Mouse (Mus musculus): ENCODE measurements around the gene Itga4. TPM values are rescaled to one million over a fixed set of nuclear protein-coding genes. Genes with fewer than 3 reads are reported as not detected.

Gene Itga4
- total and polyA plus RNA-seq, 3 experiments: 22.7 to 97.5 (median 48.9) TPM

DNA sequence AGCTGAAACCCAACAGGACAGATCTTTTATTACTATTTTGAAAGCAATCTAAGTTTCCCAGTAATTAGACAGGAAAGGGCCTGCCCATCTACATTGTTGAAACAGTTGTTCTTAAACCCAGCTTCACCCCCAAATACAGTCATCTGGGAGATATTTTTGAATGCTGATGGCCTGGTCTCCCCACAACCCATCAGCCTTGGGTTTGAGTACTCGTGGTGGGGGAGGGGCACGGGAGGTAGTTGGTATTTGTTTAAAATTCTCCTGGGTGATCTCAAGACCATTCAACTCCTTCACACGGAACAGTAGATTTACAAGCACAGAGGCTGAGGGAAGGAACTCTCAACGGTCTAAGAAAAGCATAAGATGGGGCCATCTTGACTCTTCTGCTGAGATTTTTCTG is 13.6 kb downstream of the Itga4 start:
- no peak for DNase-seq (ENCODE audit: low read depth, low spot score)
- no peak overlapping the region for H3K9ac ChIP-seq (ENCODE audit: control insufficient read depth, low read depth, low read length, poor library complexity, severe bottlenecking)
- H3K9me3 ChIP-seq (replicated peaks; ENCODE audit: insufficient read depth, low read length): no peaks in the 10 kb centered on the region
- no peaks in the 10 kb centered on the region for H3K27me3 ChIP-seq (ENCODE audit: control insufficient read depth in 1 of 2, insufficient read depth in 2 of 2, low read length in 2 of 2)
- H3K27ac ChIP-seq (ENCODE audit: control insufficient read depth, low read depth, low read length): peak overlapping the region; percentile 69
- peaks cover 39 to 74% of the 10 kb centered on the region in 2 experiments for H3K36me3 ChIP-seq (ENCODE audit: control insufficient read depth in 1 of 2, insufficient read depth in 2 of 2, low read length in 2 of 2)
- peaks cover 32 to 38% of the 10 kb centered on the region in 2 experiments for H3K4me1 ChIP-seq (ENCODE audit: control insufficient read depth in 1 of 2, insufficient read depth in 2 of 2, low read length in 2 of 2)
- no peak for TF ChIP-seq SIN3A (IDR thresholded peaks at IDR 0.05; ENCODE audit: low read length)
- no peak overlapping the region for H3K4me3 ChIP-seq (ENCODE audit: control insufficient read depth in 1 of 2, insufficient read depth in 1 of 2, low read depth in 2 of 2, low read length in 2 of 2)
- peaks cover 30% of the 10 kb centered on the region for H3K79me2 ChIP-seq (ENCODE audit: control insufficient read depth, insufficient read depth, low read length, poor library complexity)

GRCm38 (mm10) chr2:79270034-79270535 is 14.9 kb downstream of the Itga4 start:
- Histone ChIP-seq H3K36me3 (ENCODE audit: control insufficient read depth in 1 of 2, insufficient read depth in 2 of 2, low read length in 2 of 2) (peaks cover 45 to 68% of the 10 kb centered on the region in 2 experiments), H3K79me2 (ENCODE audit: control insufficient read depth, insufficient read depth, low read length, poor library complexity) (peaks cover 25% of the 10 kb centered on the region), H3K4me3 (ENCODE audit: control insufficient read depth in 1 of 2, insufficient read depth in 1 of 2, low read depth in 2 of 2, low read length in 2 of 2) (peak overlapping the region in 1 of 2 experiments; percentile 7; a peak in 2 of 4 replicates), H3K27ac (ENCODE audit: control insufficient read depth, low read depth, low read length) (peak overlapping the region; percentile 99), H3K27me3 (ENCODE audit: control insufficient read depth in 1 of 2, insufficient read depth in 2 of 2, low read length in 2 of 2) (no peaks in the 10 kb centered on the region), H3K4me1 (ENCODE audit: control insufficient read depth in 1 of 2, insufficient read depth in 2 of 2, low read length in 2 of 2) (peaks cover 32 to 38% of the 10 kb centered on the region in 2 experiments), H3K9ac (ENCODE audit: control insufficient read depth, low read depth, low read length, poor library complexity, severe bottlenecking) (peak overlapping the region; percentile 57), H3K9me3 (replicated peaks; ENCODE audit: insufficient read depth, low read length) (no peaks in the 10 kb centered on the region)
- peak; percentile 94 for DNase-seq (ENCODE audit: low read depth, low spot score)
- no peak for TF ChIP-seq SMC3 (IDR thresholded peaks at IDR 0.05; ENCODE audit: low read depth, low read length)
- peak; percentile 46; the same call in 1 of the 2 replicates for TF ChIP-seq ELF1 (IDR thresholded peaks at IDR 0.05; ENCODE audit: low read depth, low read length)
- no peak for TF ChIP-seq E2F4 (IDR thresholded peaks at IDR 0.05; ENCODE audit: borderline replicate concordance, low read depth, low read length)
- peak; percentile 78 for TF ChIP-seq MYC (IDR thresholded peaks at IDR 0.05; ENCODE audit: low read depth, low read length)
- TF ChIP-seq JUND (IDR thresholded peaks at IDR 0.05; ENCODE audit: low read depth, low read length): peak; percentile 65
- TF ChIP-seq SIN3A (IDR thresholded peaks at IDR 0.05; ENCODE audit: low read length): peak; percentile 96
- TF ChIP-seq EP300 (IDR thresholded peaks at IDR 0.05; ENCODE audit: low read depth in 1 of 2, low read length in 2 of 2): peak; percentile 100
- TF ChIP-seq POLR2AphosphoS2 (IDR thresholded peaks at IDR 0.05; ENCODE audit: low read length): peak; percentile 77; the same call in 1 of the 2 replicates
- TF ChIP-seq GATA1 (IDR thresholded peaks at IDR 0.05; ENCODE audit: low read depth, low read length): peak; percentile 100
- TF ChIP-seq TBP (IDR thresholded peaks at IDR 0.05; ENCODE audit: low read depth, low read length): peak; percentile 67
- peak; percentile 53; the same call in 1 of the 2 replicates for TF ChIP-seq CHD2 (IDR thresholded peaks at IDR 0.05; ENCODE audit: low read length)
- peak; percentile 72; the same call in 1 of the 2 replicates for TF ChIP-seq MAZ (IDR thresholded peaks at IDR 0.05; ENCODE audit: low read depth, low read length)
- TF ChIP-seq CHD1 (IDR thresholded peaks at IDR 0.05; ENCODE audit: low read depth, low read length): no peak
- TF ChIP-seq CTCF (IDR thresholded peaks at IDR 0.05 in 2 of 3, conservative IDR thresholded peaks at IDR 0.05 in 1 of 3; ENCODE audit: control insufficient read depth in 1 of 3, insufficient read depth in 1 of 3, low read depth in 2 of 3, low read length in 3 of 3, poor library complexity in 1 of 3, severe bottlenecking in 1 of 3): no peak
- TF ChIP-seq BHLHE40 (IDR thresholded peaks at IDR 0.05; ENCODE audit: borderline replicate concordance, low read depth, low read length): no peak; the same call in 1 of the 2 replicates
- peak in 1 of 2 experiments; percentile 55; a peak in 1 of 4 replicates for TF ChIP-seq POLR2A (IDR thresholded peaks at IDR 0.05; ENCODE audit: control insufficient read depth in 1 of 2, insufficient read depth in 1 of 2, low read depth in 1 of 2, low read length in 2 of 2, poor library complexity in 1 of 2)
- TF ChIP-seq HCFC1 (IDR thresholded peaks at IDR 0.05; ENCODE audit: low read depth, low read length): peak; percentile 41; the same call in 1 of the 2 replicates
- TF ChIP-seq ZMIZ1 (IDR thresholded peaks at IDR 0.05; ENCODE audit: low read depth, low read length): peak; percentile 72; the same call in 1 of the 2 replicates
- peak; percentile 89 for TF ChIP-seq RCOR1 (IDR thresholded peaks at IDR 0.05; ENCODE audit: low read depth, low read length)
- TF ChIP-seq MAX (IDR thresholded peaks at IDR 0.05; ENCODE audit: low read length): 0 out of 2 replicates have a peak, but pooled peaks have one; percentile 46
- TF ChIP-seq USF2 (IDR thresholded peaks at IDR 0.05; ENCODE audit: borderline replicate concordance in 1 of 2, insufficient read depth in 1 of 2, low read depth in 1 of 2, low read length in 2 of 2): no peak
- no peak for TF ChIP-seq POLR2AphosphoS5 (IDR thresholded peaks at IDR 0.05; ENCODE audit: borderline replicate concordance, low read depth, low read length)
- TF ChIP-seq GABPA (IDR thresholded peaks at IDR 0.05; ENCODE audit: low read depth, low read length): no peak
- TF ChIP-seq MAFK (IDR thresholded peaks at IDR 0.05; ENCODE audit: borderline replicate concordance, low read depth, low read length): no peak
- TF ChIP-seq MXI1 (IDR thresholded peaks at IDR 0.05; ENCODE audit: low read depth, low read length): peak; percentile 67
- TF ChIP-seq ZKSCAN1 (IDR thresholded peaks at IDR 0.05; ENCODE audit: low read depth, low read length): no peak
- peak; percentile 99 for TF ChIP-seq MYB (IDR thresholded peaks at IDR 0.05; ENCODE audit: low read depth, low read length)
- no peak for TF ChIP-seq RAD21 (IDR thresholded peaks at IDR 0.05; ENCODE audit: low read depth, low read length)
- TF ChIP-seq ETS1 (IDR thresholded peaks at IDR 0.05; ENCODE audit: low read depth, low read length): peak; percentile 95
- peak; percentile 99 for TF ChIP-seq TAL1 (IDR thresholded peaks at IDR 0.05; ENCODE audit: low read length)
- TF ChIP-seq NELFE (IDR thresholded peaks at IDR 0.05; ENCODE audit: low read depth, low read length): no peak
- no peak for TF ChIP-seq KAT2A (conservative IDR thresholded peaks at IDR 0.05; ENCODE audit: low read depth, low read length)

Data from MEL (cell line).